8 mouse cellular contexts compared by ENCODE assay signal in genomic region chr11:117117321-117117720, GRCm38 (mm10). TPM values are rescaled to one million over a fixed set of nuclear protein-coding genes. Genes with fewer than 3 reads are reported as not detected.
A peak's percentile ranks its signal among the peaks of the same experiment; 100 is the strongest.
DNase-seq lines count a peak whose midpoint lies in the region; ATAC-seq and TF ChIP-seq lines count a peak whose summit lies in the region.
"Had no signal": no experiment of that assay in that cellular context is flagged by ENCODE, and none has a peak within 500 bp of the region (broad histone marks: within the 10 kb centered on the region; RNA-seq: fewer than 3 reads in every experiment).

No protein-coding gene starts in this region.

- 46% methylated on average over 18 of the region's 18 CpGs for WGBS in embryonic facial prominence, embryonic 14.5 days
- 40% methylated on average over 18 of the region's 18 CpGs for WGBS in hindbrain, postnatal 0 days
- 47% methylated on average over 18 of the region's 18 CpGs for WGBS in neural tube, embryonic 14.5 days

- peak overlapping the region; percentile 99 for H3K4me3 ChIP-seq in layer of hippocampus, adult 2 months
- H3K4me3 ChIP-seq in embryonic facial prominence, embryonic 14.5 days (ENCODE audit: low read depth, low read length): peak overlapping the region; percentile 91
- peak overlapping the region; percentile 15; the same call in 1 of the 2 replicates for H3K4me3 ChIP-seq in hindbrain, postnatal 0 days (ENCODE audit: low read length)
- H3K4me3 ChIP-seq in neural tube, embryonic 14.5 days (ENCODE audit: low read depth, low read length): peak overlapping the region; percentile 88

- H3K4me2 ChIP-seq in embryonic facial prominence, embryonic 14.5 days (ENCODE audit: low read depth, low read length): peak overlapping the region; percentile 66
- H3K4me2 ChIP-seq in hindbrain, postnatal 0 days (ENCODE audit: low read depth, low read length): peak overlapping the region; percentile 69
- H3K4me2 ChIP-seq in neural tube, embryonic 14.5 days (ENCODE audit: low read depth, low read length): peak overlapping the region; percentile 67; the same call in 1 of the 2 replicates

- H3K27me3 ChIP-seq in embryonic facial prominence, embryonic 14.5 days (replicated peaks; ENCODE audit: control insufficient read depth, insufficient read depth, low read length): no peaks in the 10 kb centered on the region
- H3K27me3 ChIP-seq in hindbrain, postnatal 0 days (ENCODE audit: insufficient read depth, low read length): no peaks in the 10 kb centered on the region
- peaks cover 3% of the 10 kb centered on the region; the same call in 1 of the 2 replicates for H3K27me3 ChIP-seq in neural tube, embryonic 14.5 days (ENCODE audit: control insufficient read depth, insufficient read depth, low read length)
- H3K27me3 ChIP-seq: midbrain, embryonic 12.5 days had no signal

- no peak for ATAC-seq in embryonic facial prominence, embryonic 14.5 days (ENCODE audit: low read depth)
- no peak for ATAC-seq in hindbrain, postnatal 0 days
- no peak for ATAC-seq in neural tube, embryonic 14.5 days (ENCODE audit: low read depth)

- no peaks in the 10 kb centered on the region for H3K9me3 ChIP-seq in embryonic facial prominence, embryonic 14.5 days (ENCODE audit: control insufficient read depth, low read length)
- H3K9me3 ChIP-seq in hindbrain, postnatal 0 days (ENCODE audit: low read length): no peaks in the 10 kb centered on the region
- no peaks in the 10 kb centered on the region for H3K9me3 ChIP-seq in neural tube, embryonic 14.5 days (ENCODE audit: control insufficient read depth, low read length)
- H3K9me3 ChIP-seq: midbrain, embryonic 12.5 days had no signal

- H3K27ac ChIP-seq in layer of hippocampus, adult 2 months: peak overlapping the region; percentile 99
- peak overlapping the region; percentile 98 for H3K27ac ChIP-seq in embryonic facial prominence, embryonic 14.5 days (replicated peaks; ENCODE audit: low read depth, low read length)
- no peak overlapping the region for H3K27ac ChIP-seq in hindbrain, postnatal 0 days
- 0 out of 2 replicates have a peak overlapping the region, but pooled peaks have one; percentile 18 for H3K27ac ChIP-seq in neural tube, embryonic 14.5 days (ENCODE audit: low read depth, low read length)
- H3K27ac ChIP-seq: midbrain, embryonic 12.5 days had no signal

- peaks cover 62% of the 10 kb centered on the region for H3K4me1 ChIP-seq in embryonic facial prominence, embryonic 14.5 days (ENCODE audit: control insufficient read depth, insufficient read depth, low read length)
- peaks cover 43% of the 10 kb centered on the region for H3K4me1 ChIP-seq in hindbrain, postnatal 0 days (ENCODE audit: insufficient read depth, low read length)
- peaks cover 50% of the 10 kb centered on the region for H3K4me1 ChIP-seq in neural tube, embryonic 14.5 days (ENCODE audit: control insufficient read depth, insufficient read depth, low read length)

- no peak for DNase-seq in layer of hippocampus, adult 2 months (ENCODE audit: low spot score in 2 of 2)
- no peak for DNase-seq in layer of hippocampus, adult 18-20 months (ENCODE audit: low spot score in 2 of 2)
- DNase-seq in embryonic facial prominence, embryonic 14.5 days (ENCODE audit: low spot score): peak; percentile 37
- DNase-seq in hindbrain, postnatal 0 days (ENCODE audit: low spot score): no peak
- DNase-seq in thymus, postnatal 4 days: no peak
- no peak for DNase-seq in spleen, postnatal 36 days (ENCODE audit: low spot score in 2 of 2)

- peaks cover 14% of the 10 kb centered on the region for H3K36me3 ChIP-seq in embryonic facial prominence, embryonic 14.5 days (ENCODE audit: control insufficient read depth, insufficient read depth, low read length)
- peaks cover 5% of the 10 kb centered on the region; the same call in 1 of the 2 replicates for H3K36me3 ChIP-seq in hindbrain, postnatal 0 days (ENCODE audit: insufficient read depth, low read length)
- H3K36me3 ChIP-seq in neural tube, embryonic 14.5 days (ENCODE audit: control insufficient read depth, insufficient read depth, low read length): 0 out of 2 replicates have a peak, but pooled peaks cover 2% of the 10 kb centered on the region

- TF ChIP-seq CTCF in layer of hippocampus, adult 2 months (conservative IDR thresholded peaks at IDR 0.05): no peak
- no peak for TF ChIP-seq CTCF in hindbrain, postnatal 0 days (IDR thresholded peaks at IDR 0.05; ENCODE audit: low read depth)

- H3K9ac ChIP-seq in embryonic facial prominence, embryonic 14.5 days (ENCODE audit: low read depth, low read length): peak overlapping the region; percentile 51
- H3K9ac ChIP-seq in hindbrain, postnatal 0 days (replicated peaks; ENCODE audit: low read length): peak overlapping the region; percentile 17; the same call in 1 of the 2 replicates
- H3K9ac ChIP-seq in neural tube, embryonic 14.5 days (replicated peaks; ENCODE audit: low read depth, low read length): no peak overlapping the region
- H3K9ac ChIP-seq: midbrain, embryonic 12.5 days had no signal

RNA-seq across cellular contexts. Expression of gene Sec14l1, which starts 2.4 kb away (rescaled TPM):
- total RNA-seq in layer of hippocampus, adult 2 months (2021): 100 to 1,000 TPM; 226 to 239 TPM
- 100 to 1,000 TPM; 235 to 245 TPM for total RNA-seq in layer of hippocampus, adult 18-20 months (2021)
- 43.8 and 45.4 TPM in 2 replicates for polyA plus RNA-seq in embryonic facial prominence, embryonic 14.5 days (2014; fragmentation: Nextera tagmentation; extraction: Ambion mirVana)
- 69.1 and 74.1 TPM in 2 replicates for total RNA-seq in hindbrain, postnatal 0 days (2014; rRNA removed)
- polyA plus RNA-seq in hindbrain, postnatal 0 days (2015; fragmentation: Nextera tagmentation; extraction: Ambion mirVana): 47.0 and 47.3 TPM in 2 replicates
- polyA plus RNA-seq in neural tube, embryonic 14.5 days (2014; fragmentation: Nextera tagmentation; extraction: Ambion mirVana): 41.6 and 44.2 TPM in 2 replicates

Comparison
In these comparisons a context has a peak if more than half of its experiments do, and no peak if none do; other contexts are left out.
1. H3K4me3 ChIP-seq: peak in every context shown above with its lines; median percentile 99 in layer of hippocampus, adult 2 months; 91 in embryonic facial prominence, embryonic 14.5 days; 88 in neural tube, embryonic 14.5 days; 15 in hindbrain, postnatal 0 days.